Comparison of ENCODE assay signal across 28 mouse cellular contexts in the genomic region with DNA sequence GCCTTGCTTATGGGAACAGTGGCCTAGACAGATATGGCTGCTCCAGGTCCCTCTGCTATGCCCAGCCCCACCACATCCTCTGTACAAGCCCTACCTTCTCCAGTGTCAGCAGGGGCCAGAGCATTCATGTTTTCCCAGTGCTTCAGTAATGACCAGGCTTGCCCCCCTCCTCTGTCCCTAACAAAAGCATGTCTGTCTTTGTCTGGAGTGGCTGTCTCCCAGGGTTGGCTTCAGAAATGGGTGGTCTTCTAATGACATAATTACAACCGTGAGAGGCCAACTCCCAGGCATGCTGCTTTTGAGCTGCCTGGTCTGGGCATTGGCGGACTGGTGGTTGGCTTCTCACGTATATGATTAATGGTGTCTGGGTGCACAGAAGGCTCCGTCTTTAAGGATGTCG. TPM values are rescaled to one million over a fixed set of nuclear protein-coding genes. Genes with fewer than 3 reads are reported as not detected.
"Had no signal": no experiment of that assay in that cellular context is flagged by ENCODE, and none has a peak within 500 bp of the region (broad histone marks: within the 10 kb centered on the region; RNA-seq: fewer than 3 reads in every experiment).

No protein-coding gene starts in this region.

- H3K36me3 ChIP-seq: heart, embryonic 13.5 days; heart, embryonic 15.5 days; hindbrain, embryonic 12.5 days; kidney, embryonic 15.5 days; liver, embryonic 13.5 days had no signal

- H3K27ac ChIP-seq: heart, adult 2 months; heart, embryonic 13.5 days; heart, embryonic 15.5 days; hindbrain, embryonic 12.5 days; hindbrain, embryonic 14.5 days; hindbrain, postnatal 0 days; kidney, embryonic 15.5 days; kidney, postnatal 0 days; limb, embryonic 10.5 days; limb, embryonic 12.5 days; liver, embryonic 13.5 days had no signal

- H3K27me3 ChIP-seq: heart, embryonic 15.5 days; hindbrain, embryonic 12.5 days; kidney, embryonic 15.5 days; limb, embryonic 12.5 days; liver, embryonic 13.5 days had no signal

- DNase-seq: gastrocnemius, postnatal 14 days; gastrocnemius, postnatal 36 days; heart, adult 11 months; heart, adult 2 months; heart, postnatal 14 days; heart, postnatal 36 days; kidney, adult 11 months; kidney, adult 2 months; kidney, adult 9 months; kidney, postnatal 14 days; kidney, postnatal 36 days; layer of hippocampus, adult 9-11 months; layer of hippocampus, postnatal 36 days; liver; liver, embryonic 13.5 days had no signal

- H3K9ac ChIP-seq: heart, embryonic 13.5 days; heart, embryonic 15.5 days; hindbrain, embryonic 12.5 days; hindbrain, embryonic 14.5 days; kidney, embryonic 15.5 days; limb, embryonic 12.5 days; liver, embryonic 13.5 days had no signal

- ATAC-seq: hindbrain, postnatal 0 days; intestine, embryonic 16.5 days had no signal

- H3K4me1 ChIP-seq: liver, embryonic 13.5 days had no signal

- H3K4me2 ChIP-seq: heart, embryonic 11.5 days; heart, embryonic 13.5 days; heart, embryonic 15.5 days; hindbrain, embryonic 12.5 days; hindbrain, embryonic 14.5 days; kidney, embryonic 15.5 days; limb, embryonic 12.5 days; liver, embryonic 11.5 days; liver, embryonic 13.5 days had no signal

- H3K9me3 ChIP-seq: heart, embryonic 13.5 days; heart, embryonic 15.5 days; hindbrain, embryonic 12.5 days; kidney, embryonic 15.5 days; limb, embryonic 10.5 days; limb, embryonic 12.5 days; liver, embryonic 13.5 days had no signal

- H3K4me3 ChIP-seq: heart, adult 2 months; heart, embryonic 13.5 days; heart, embryonic 15.5 days; hindbrain, embryonic 12.5 days; kidney, embryonic 15.5 days; limb, embryonic 10.5 days; limb, embryonic 12.5 days; liver, embryonic 13.5 days had no signal

RNA-seq across cellular contexts. Expression of gene Megf6, which starts 31.0 kb away (rescaled TPM):
- total RNA-seq: hematopoietic stem cell, adult 5-6 weeks had no signal
